Mouse (Mus musculus): ENCODE measurements around the gene Ifnz. TPM values are rescaled to one million over a fixed set of nuclear protein-coding genes. Genes with fewer than 3 reads are reported as not detected.
"Not testable (repeated sequence)": the region's sequence is repeated elsewhere in the genome, so short reads cannot be mapped to it uniquely, and the experiment has no call there.

Ifnz gene
- polyA plus RNA-seq, 1 experiment from 2014 or later, result 0.61 TPM

- not testable (repeated sequence) for ATAC-seq; H3K36me3 ChIP-seq (ENCODE audit: insufficient read depth, low read length); H3K4me3 ChIP-seq (ENCODE audit: low read depth, low read length); H3K9ac ChIP-seq (replicated peaks; ENCODE audit: low read depth); H3K27me3 ChIP-seq (replicated peaks; ENCODE audit: insufficient read depth, low read length); H3K9me3 ChIP-seq (ENCODE audit: low read length); H3K4me1 ChIP-seq (ENCODE audit: insufficient read depth, low read depth, low read length); H3K27ac ChIP-seq (ENCODE audit: low read length); DNase-seq (ENCODE audit: low spot score); H3K4me2 ChIP-seq (replicated peaks; ENCODE audit: low read depth, low read length)
- TF ChIP-seq CTCF (IDR thresholded peaks at IDR 0.05), result peak; percentile 60
- no CpG with 5 or more reads among the region's 28 CpGs for WGBS
These were observed 6.5 kb downstream of the Ifnz start, which contains the start of gene Gm13277 for GRCm38 (mm10) chr4:88788402-88788801. Gm13277 (plus strand) TSS chr4:88788632.

- H3K27me3 ChIP-seq (replicated peaks; ENCODE audit: insufficient read depth, low read length); H3K4me3 ChIP-seq (ENCODE audit: low read depth, low read length); H3K27ac ChIP-seq (ENCODE audit: low read length); ATAC-seq; DNase-seq (ENCODE audit: low spot score); H3K36me3 ChIP-seq (ENCODE audit: insufficient read depth, low read length); H3K4me1 ChIP-seq (ENCODE audit: insufficient read depth, low read depth, low read length); H3K4me2 ChIP-seq (replicated peaks; ENCODE audit: low read depth, low read length); H3K9ac ChIP-seq (replicated peaks; ENCODE audit: low read depth); H3K9me3 ChIP-seq (ENCODE audit: low read length): not testable (repeated sequence)
- no CpG with 5 or more reads among the region's 28 CpGs for WGBS
These were observed 9.3 kb downstream of the Ifnz start, which contains the start of gene Gm13278 for GRCm38 (mm10) chr4:88791250-88791649. Gm13278 (plus strand) TSS chr4:88791550.

DNA sequence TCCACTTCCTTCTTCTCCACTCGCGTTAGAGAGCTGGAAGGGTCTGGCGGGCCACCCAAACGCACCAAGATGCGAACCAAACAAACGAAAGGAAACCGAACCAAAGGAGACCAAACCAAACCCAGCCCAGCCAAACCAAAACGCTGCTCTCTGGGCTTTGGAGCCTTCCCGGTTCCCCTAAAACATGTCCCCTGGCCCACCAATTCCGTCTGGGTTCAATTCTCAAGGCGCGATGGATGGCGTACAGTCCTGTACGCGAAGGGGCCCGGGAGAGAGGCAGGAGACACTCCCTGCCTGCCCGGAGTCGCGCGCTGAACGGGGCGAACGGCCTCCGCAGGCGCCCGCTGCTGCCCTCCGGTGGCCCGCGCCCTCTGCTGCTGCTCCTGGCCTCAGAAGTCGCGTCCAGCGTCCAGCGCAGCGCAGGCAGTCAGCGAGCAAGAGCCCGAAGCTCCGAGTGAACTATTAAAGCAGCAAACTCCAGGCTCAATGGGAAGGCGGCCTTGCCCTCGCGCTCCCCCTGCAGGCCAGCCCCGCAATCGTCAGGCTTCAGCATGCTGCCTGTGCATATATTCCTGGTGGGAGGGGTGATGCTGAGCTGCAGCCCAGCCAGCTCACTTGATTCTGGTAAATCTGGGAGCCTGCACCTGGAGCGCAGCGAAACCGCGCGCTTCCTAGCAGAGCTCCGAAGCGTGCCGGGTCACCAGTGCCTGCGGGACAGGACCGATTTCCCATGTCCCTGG lies 12.2 kb downstream of the Ifnz start, which contains the start of gene Gm13275:
TSS of gene Gm13275 (plus strand) at position 552 of the 740 bp plus-strand sequence.
- not testable (repeated sequence) for H3K36me3 ChIP-seq (ENCODE audit: insufficient read depth, low read length); H3K27ac ChIP-seq (ENCODE audit: low read length); H3K4me1 ChIP-seq (ENCODE audit: insufficient read depth, low read depth, low read length); ATAC-seq; H3K27me3 ChIP-seq (replicated peaks; ENCODE audit: insufficient read depth, low read length); H3K9ac ChIP-seq (replicated peaks; ENCODE audit: low read depth); H3K4me2 ChIP-seq (replicated peaks; ENCODE audit: low read depth, low read length); H3K4me3 ChIP-seq (ENCODE audit: low read depth, low read length); DNase-seq (ENCODE audit: low spot score); H3K9me3 ChIP-seq (ENCODE audit: low read length)
- 0% methylated on average over 6 of the region's 52 CpGs for WGBS
- peak; percentile 49 for TF ChIP-seq CTCF (IDR thresholded peaks at IDR 0.05)

DNA sequence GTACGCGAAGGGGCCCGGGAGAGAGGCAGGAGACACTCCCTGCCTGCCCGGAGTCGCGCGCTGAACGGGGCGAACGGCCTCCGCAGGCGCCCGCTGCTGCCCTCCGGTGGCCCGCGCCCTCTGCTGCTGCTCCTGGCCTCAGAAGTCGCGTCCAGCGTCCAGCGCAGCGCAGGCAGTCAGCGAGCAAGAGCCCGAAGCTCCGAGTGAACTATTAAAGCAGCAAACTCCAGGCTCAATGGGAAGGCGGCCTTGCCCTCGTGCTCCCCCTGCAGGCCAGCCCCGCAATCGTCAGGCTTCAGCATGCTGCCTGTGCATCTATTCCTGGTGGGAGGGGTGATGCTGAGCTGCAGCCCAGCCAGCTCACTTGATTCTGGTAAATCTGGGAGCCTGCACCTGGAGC lies 15.2 kb downstream of the Ifnz start, which contains the start of gene Gm13279:
TSS of gene Gm13279 (plus strand) at position 301 of the 400 bp plus-strand sequence.
- not testable (repeated sequence) for ATAC-seq; H3K27ac ChIP-seq (ENCODE audit: low read length); H3K36me3 ChIP-seq (ENCODE audit: insufficient read depth, low read length); H3K4me2 ChIP-seq (replicated peaks; ENCODE audit: low read depth, low read length); DNase-seq (ENCODE audit: low spot score); H3K4me1 ChIP-seq (ENCODE audit: insufficient read depth, low read depth, low read length); H3K9ac ChIP-seq (replicated peaks; ENCODE audit: low read depth); H3K27me3 ChIP-seq (replicated peaks; ENCODE audit: insufficient read depth, low read length); H3K9me3 ChIP-seq (ENCODE audit: low read length); H3K4me3 ChIP-seq (ENCODE audit: low read depth, low read length)
- WGBS, result no CpG with 5 or more reads among the region's 28 CpGs

- WGBS, result 14% methylated on average over 1 of the region's 7 CpGs
- ATAC-seq; H3K4me1 ChIP-seq (ENCODE audit: insufficient read depth, low read depth, low read length); H3K4me2 ChIP-seq (replicated peaks; ENCODE audit: low read depth, low read length); H3K36me3 ChIP-seq (ENCODE audit: insufficient read depth, low read length); H3K27me3 ChIP-seq (replicated peaks; ENCODE audit: insufficient read depth, low read length); DNase-seq (ENCODE audit: low spot score); H3K9me3 ChIP-seq (ENCODE audit: low read length); H3K4me3 ChIP-seq (ENCODE audit: low read depth, low read length); H3K27ac ChIP-seq (ENCODE audit: low read length); H3K9ac ChIP-seq (replicated peaks; ENCODE audit: low read depth): not testable (repeated sequence)
These were observed 17.4 kb downstream of the Ifnz start, which contains the start of gene Gm13285 for GRCm38 (mm10) chr4:88799365-88799764. Gm13285 (plus strand) TSS chr4:88799665.

- not testable (repeated sequence) for H3K9ac ChIP-seq (replicated peaks; ENCODE audit: low read depth); H3K4me3 ChIP-seq (ENCODE audit: low read depth, low read length); ATAC-seq; H3K9me3 ChIP-seq (ENCODE audit: low read length); H3K27ac ChIP-seq (ENCODE audit: low read length); H3K4me1 ChIP-seq (ENCODE audit: insufficient read depth, low read depth, low read length); H3K27me3 ChIP-seq (replicated peaks; ENCODE audit: insufficient read depth, low read length); H3K4me2 ChIP-seq (replicated peaks; ENCODE audit: low read depth, low read length); H3K36me3 ChIP-seq (ENCODE audit: insufficient read depth, low read length); DNase-seq (ENCODE audit: low spot score)
- WGBS, result no CpG with 5 or more reads among the region's 29 CpGs
These were observed 21.0 kb downstream of the Ifnz start, which contains the start of gene Gm13287 for GRCm38 (mm10) chr4:88802954-88803353. Gm13287 (plus strand) TSS chr4:88803254.

- not testable (repeated sequence) for H3K27ac ChIP-seq (ENCODE audit: low read length); ATAC-seq; H3K9ac ChIP-seq (replicated peaks; ENCODE audit: low read depth); H3K27me3 ChIP-seq (replicated peaks; ENCODE audit: insufficient read depth, low read length); H3K4me1 ChIP-seq (ENCODE audit: insufficient read depth, low read depth, low read length); H3K36me3 ChIP-seq (ENCODE audit: insufficient read depth, low read length); H3K4me2 ChIP-seq (replicated peaks; ENCODE audit: low read depth, low read length); H3K9me3 ChIP-seq (ENCODE audit: low read length); DNase-seq (ENCODE audit: low spot score); H3K4me3 ChIP-seq (ENCODE audit: low read depth, low read length)
- no CpG with 5 or more reads among the region's 8 CpGs for WGBS
These were observed 23.3 kb downstream of the Ifnz start, which contains the start of gene Gm13288 for GRCm38 (mm10) chr4:88805231-88805630. Gm13288 (plus strand) TSS chr4:88805531.

All from lung, postnatal 0 days (tissue).